Mouse (Mus musculus) limb, embryonic 14.5 days (tissue): ENCODE data around the gene Rapgef4. TPM values are rescaled to one million over a fixed set of nuclear protein-coding genes. Genes with fewer than 3 reads are reported as not detected.

Source experiments
- ATAC-seq: fragments of 200-750 bp; cut with Nextera tagmentation; 2 replicates; pipeline ENCODE4 v1.8.0; 2017; ENCODE audit warnings: low read depth, moderate number of reproducible peaks, moderate TSS enrichment; ENCODE audit not compliant: low FRiP score
- DNase-seq: peaks from one replicate; pipeline ENCODE4 v3.0.0-alpha.2; 2015; ENCODE audit warnings: low spot score
- H3K27ac ChIP-seq: fragments of 300-500 bp; sonication (generic); replicated peaks from 2 replicates; pipeline ENCODE4 v1.5.1; 2014; ENCODE audit warnings: low read depth, mild to moderate bottlenecking, low read length, moderate library complexity, mixed read lengths
- H3K27me3 ChIP-seq: fragments of 300-500 bp; sonication (generic); 2 replicates; pipeline ENCODE4 v1.6.1; 2014; ENCODE audit warnings: low read length, mixed read lengths; ENCODE audit not compliant: control insufficient read depth, insufficient read depth
- H3K36me3 ChIP-seq: fragments of 300-500 bp; sonication (generic); 2 replicates; pipeline ENCODE4 v1.6.1; 2014; ENCODE audit warnings: mild to moderate bottlenecking, low read length, moderate library complexity, mixed read lengths; ENCODE audit not compliant: control insufficient read depth, insufficient read depth
- H3K4me1 ChIP-seq: fragments of 300-500 bp; sonication (generic); 2 replicates; pipeline ENCODE4 v1.6.1; 2014; ENCODE audit warnings: antibody characterized with exemption, low read length, mixed read lengths; ENCODE audit not compliant: control insufficient read depth, insufficient read depth
- H3K4me2 ChIP-seq: fragments of 300-500 bp; sonication (generic); replicated peaks from 2 replicates; pipeline ENCODE4 v1.6.1; 2014; ENCODE audit warnings: low read depth, mild to moderate bottlenecking, low read length, moderate library complexity; ENCODE audit not compliant: severe bottlenecking
- H3K4me3 ChIP-seq: fragments of 300-500 bp; sonication (generic); replicated peaks from 2 replicates; pipeline ENCODE4 v1.5.1; 2014; ENCODE audit warnings: low read length
- H3K9ac ChIP-seq: fragments of 300-500 bp; sonication (generic); 2 replicates; pipeline ENCODE4 v1.6.1; 2014; ENCODE audit warnings: mild to moderate bottlenecking, low read depth, low read length, moderate library complexity; ENCODE audit not compliant: severe bottlenecking
- H3K9me3 ChIP-seq: fragments of 300-500 bp; sonication (generic); 2 replicates; pipeline ENCODE4 v1.6.1; 2016; ENCODE audit warnings: low read length; ENCODE audit not compliant: control insufficient read depth
- POLR2A ChIP-seq: fragments of 200-500 bp; IDR thresholded peaks from 2 replicates; pipeline ENCODE4 v1.8.0; 2012; ENCODE audit warnings: inconsistent platforms, mild to moderate bottlenecking, moderate library complexity, borderline replicate concordance; ENCODE audit not compliant: insufficient read depth, insufficient read length; ENCODE audit errors: extremely low read depth
- WGBS: fragments of 180-500 bp; shearing (Covaris S2); extraction: QIAGEN DNeasy Blood & Tissue Kit; methylation state at CpG from one replicate; pipeline ENCODE4 v1.1.7; 2014; 5-methylcytosine and 5-hydroxymethylcytosine counted together
- polyA plus RNA-seq, 2 experiments: library from polyadenylated mRNA; depleted of rRNA in 1 of 2; stranded (reverse) in 1 of 2; unstranded in 1 of 2; fragments of >200 nt; fragmentation: Nextera tagmentation in 1 of 2; extraction: Ambion mirVana in 1 of 2; gene quantifications; 2 replicates each; pipeline versions ENCODE4 v1.2.1 to v1.2.3; 2012 to 2014

The Rapgef4 gene
- polyA plus RNA-seq, 2 experiments, result 2.2 to 2.3 TPM

- ATAC-seq (no peak), DNase-seq (no peak)
- H3K27me3 ChIP-seq, result no peaks in the 10 kb centered on the region
- H3K4me1 ChIP-seq, result no peaks in the 10 kb centered on the region
- H3K36me3 ChIP-seq, result no peaks in the 10 kb centered on the region
- H3K9ac ChIP-seq, result no peak overlapping the region
- TF ChIP-seq POLR2A, result no peak
- no peak overlapping the region for H3K4me3 ChIP-seq
- H3K9me3 ChIP-seq, result no peaks in the 10 kb centered on the region
- no peak overlapping the region for H3K27ac ChIP-seq
- H3K4me2 ChIP-seq, result no peak overlapping the region
- 85% methylated on average over 1 of the region's 1 CpGs for WGBS
Measured at GRCm38 (mm10) chr2:71957951-71958350, 23.1 kb upstream of the Rapgef4 start.

GRCm38 (mm10) chr2:71958393-71958792, 22.6 kb upstream of the Rapgef4 start:
- WGBS, result 56% methylated on average over 3 of the region's 3 CpGs
- H3K9me3 ChIP-seq, result no peaks in the 10 kb centered on the region
- H3K27me3 ChIP-seq, result no peaks in the 10 kb centered on the region
- H3K9ac ChIP-seq, result no peak overlapping the region
- H3K27ac ChIP-seq, result no peak overlapping the region
- no peaks in the 10 kb centered on the region for H3K36me3 ChIP-seq
- ATAC-seq, result peak; percentile 23; the same call in 1 of the 2 replicates
- peak; percentile 73 for DNase-seq
- no peaks in the 10 kb centered on the region for H3K4me1 ChIP-seq
- no peak overlapping the region for H3K4me2 ChIP-seq
- no peak for TF ChIP-seq POLR2A
- no peak overlapping the region for H3K4me3 ChIP-seq

DNA sequence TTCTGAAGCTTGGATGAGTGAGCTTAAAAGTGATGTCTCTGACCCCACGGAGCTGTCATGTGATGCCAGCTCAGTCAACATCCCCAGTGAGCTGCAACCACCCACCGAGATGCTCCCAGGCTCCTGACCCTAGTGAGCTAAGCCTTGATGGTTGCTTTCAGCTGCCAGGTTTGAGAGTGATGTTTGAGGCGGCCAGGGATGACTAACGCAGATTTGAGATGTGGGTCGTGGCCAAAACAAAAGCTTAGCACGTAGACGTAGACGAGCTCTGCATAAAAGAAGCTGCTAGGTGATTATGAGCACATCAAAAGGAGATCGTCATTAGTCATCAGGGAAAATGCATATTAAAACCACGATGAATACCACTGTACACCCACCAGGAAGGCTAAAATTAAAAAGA, 16.8 kb upstream of the Rapgef4 start:
- H3K36me3 ChIP-seq, result no peaks in the 10 kb centered on the region
- no peak for ATAC-seq
- H3K27me3 ChIP-seq, result no peaks in the 10 kb centered on the region
- H3K4me1 ChIP-seq, result peaks cover 5% of the 10 kb centered on the region; the same call in 1 of the 2 replicates
- WGBS, result 41% methylated on average over 10 of the region's 10 CpGs
- H3K4me3 ChIP-seq, result no peak overlapping the region
- no peak overlapping the region for H3K9ac ChIP-seq
- no peak for DNase-seq
- no peaks in the 10 kb centered on the region for H3K9me3 ChIP-seq
- no peak overlapping the region for H3K4me2 ChIP-seq
- H3K27ac ChIP-seq, result no peak overlapping the region
- no peak for TF ChIP-seq POLR2A

DNA sequence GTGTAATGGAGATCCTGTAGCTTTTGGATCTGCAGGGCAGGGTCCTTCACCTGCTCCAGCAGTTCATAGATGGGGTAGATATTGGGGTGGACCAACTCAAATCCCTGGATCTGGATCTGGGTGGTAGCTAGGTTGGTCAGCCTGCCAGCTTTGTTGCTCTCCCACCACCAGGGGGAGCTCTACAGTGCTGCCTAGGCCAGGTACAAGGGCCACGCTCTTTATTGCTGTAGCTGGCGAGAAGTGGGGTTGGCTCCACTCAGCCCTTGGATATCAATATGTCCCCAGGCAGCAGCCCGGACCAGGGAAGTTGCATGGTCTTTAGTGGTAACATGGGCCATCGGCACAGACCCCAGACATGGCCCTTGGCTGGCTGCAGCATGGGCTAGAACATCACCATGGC, 15.6 kb upstream of the Rapgef4 start:
- no peaks in the 10 kb centered on the region for H3K36me3 ChIP-seq
- DNase-seq (no peak), ATAC-seq (no peak)
- no peaks in the 10 kb centered on the region for H3K9me3 ChIP-seq
- H3K4me1 ChIP-seq, result peaks cover 5% of the 10 kb centered on the region; the same call in 1 of the 2 replicates
- no peak overlapping the region for H3K4me3 ChIP-seq
- 77% methylated on average over 4 of the region's 4 CpGs for WGBS
- H3K4me2 ChIP-seq, result no peak overlapping the region
- TF ChIP-seq POLR2A, result no peak
- H3K27me3 ChIP-seq, result no peaks in the 10 kb centered on the region
- H3K9ac ChIP-seq, result no peak overlapping the region
- H3K27ac ChIP-seq, result no peak overlapping the region

DNA sequence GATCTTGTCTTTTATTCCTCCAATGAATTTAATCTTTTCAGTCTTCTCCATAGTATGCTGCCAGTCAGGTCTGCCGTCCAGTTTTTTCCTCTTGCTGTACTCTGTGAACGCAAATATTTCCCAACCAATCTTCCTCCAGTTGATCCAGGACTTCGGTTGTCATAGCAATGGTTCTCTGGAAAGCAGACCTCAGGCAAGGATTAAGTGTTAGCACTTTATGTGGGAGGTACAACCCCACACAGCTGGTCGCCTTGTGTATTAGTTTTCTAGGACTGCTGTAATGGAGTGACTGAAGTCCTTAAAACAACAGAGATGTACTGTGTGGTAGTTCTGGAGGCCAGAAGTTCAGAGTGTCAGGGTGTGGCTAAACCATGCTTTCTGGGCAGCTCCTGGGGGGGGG, 14.3 kb upstream of the Rapgef4 start:
- ATAC-seq (peak; percentile 88), DNase-seq (peak; percentile 69)
- Histone ChIP-seq H3K27me3 (no peaks in the 10 kb centered on the region), H3K36me3 (no peaks in the 10 kb centered on the region), H3K27ac (no peak overlapping the region), H3K4me1 (peaks cover 15% of the 10 kb centered on the region), H3K9me3 (no peaks in the 10 kb centered on the region), H3K9ac (no peak overlapping the region), H3K4me2 (no peak overlapping the region), H3K4me3 (no peak overlapping the region)
- no peak for TF ChIP-seq POLR2A
- WGBS, result 24% methylated on average over 4 of the region's 4 CpGs

GRCm38 (mm10) chr2:71967855-71968254, 13.2 kb upstream of the Rapgef4 start:
- ATAC-seq, result no peak
- DNase-seq, result no peak
- peaks cover 22% of the 10 kb centered on the region for H3K4me1 ChIP-seq
- H3K36me3 ChIP-seq, result no peaks in the 10 kb centered on the region
- no peak overlapping the region for H3K9ac ChIP-seq
- no peaks in the 10 kb centered on the region for H3K9me3 ChIP-seq
- H3K4me3 ChIP-seq, result no peak overlapping the region
- 65% methylated on average over 5 of the region's 5 CpGs for whole genome bisulfite sequencing
- no peak overlapping the region for H3K4me2 ChIP-seq
- no peak for TF ChIP-seq POLR2A
- no peaks in the 10 kb centered on the region for H3K27me3 ChIP-seq
- H3K27ac ChIP-seq, result no peak overlapping the region
